Mouse (Mus musculus) ES-Bruce4 (cell line): ENCODE results near the gene Prkd1.

Experiments used
- CTCF ChIP-seq: IDR thresholded peaks from one replicate; pipeline ENCODE4 v1.8.1; 2011; ENCODE audit warnings: low read depth, low read length
- EP300 ChIP-seq: IDR thresholded peaks from 2 replicates; pipeline ENCODE4 v1.6.1; 2011; ENCODE audit warnings: low read depth, low read length; ENCODE audit not compliant: insufficient read depth

GRCm38 (mm10) chr12:50309276-50309675, 339.6 kb downstream of the Prkd1 start:
- TF ChIP-seq CTCF (no peak), EP300 (no peak)
